Mouse (Mus musculus): ENCODE data around the gene H2-DMa. TPM values are rescaled to one million over a fixed set of nuclear protein-coding genes. Genes with fewer than 3 reads are reported as not detected.

H2-DMa gene
- total RNA-seq, 2 experiments from 2014 or later: 11.4 to 12.7 TPM

DNA sequence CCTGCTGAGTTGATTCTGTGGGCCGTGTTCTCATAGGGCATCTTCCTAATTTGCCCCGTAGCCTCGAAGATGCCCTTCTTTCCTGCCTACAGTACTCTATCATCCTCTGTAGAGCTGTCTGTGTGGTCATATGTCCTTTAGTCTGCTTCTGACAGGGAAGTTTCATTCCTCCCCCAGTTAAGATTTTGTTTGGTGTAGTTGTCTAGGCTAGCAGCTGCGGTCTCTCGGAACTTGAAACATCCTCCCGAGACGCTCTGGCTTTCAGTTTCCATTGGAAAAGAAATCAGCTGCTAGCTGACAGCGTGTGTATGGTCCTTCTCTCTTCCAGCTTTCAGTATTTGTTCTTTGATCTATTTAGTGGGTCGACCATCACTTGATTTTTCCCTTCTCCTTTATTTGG, 14.5 kb upstream of the H2-DMa start:
- DNase-seq: no peak

DNA sequence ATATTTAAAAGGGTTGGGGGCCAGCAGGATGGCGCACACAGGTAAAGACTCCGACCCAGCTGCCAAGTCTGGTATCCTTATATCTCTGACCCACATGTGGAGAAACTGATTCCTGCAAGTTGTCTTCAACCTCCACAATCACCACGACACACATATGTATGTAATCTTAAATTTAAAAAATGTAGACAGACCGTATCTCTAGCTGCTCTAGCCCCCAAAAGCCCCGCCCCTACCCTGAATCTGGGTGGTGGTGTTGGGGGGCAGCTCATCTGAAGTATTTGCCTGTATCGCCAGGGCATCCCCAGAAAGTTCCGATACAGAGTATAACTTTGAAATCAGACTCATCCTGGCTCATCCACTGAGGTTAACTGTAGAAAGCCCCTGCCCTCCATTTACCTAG, 12.8 kb upstream of the H2-DMa start:
- no peak for DNase-seq

DNA sequence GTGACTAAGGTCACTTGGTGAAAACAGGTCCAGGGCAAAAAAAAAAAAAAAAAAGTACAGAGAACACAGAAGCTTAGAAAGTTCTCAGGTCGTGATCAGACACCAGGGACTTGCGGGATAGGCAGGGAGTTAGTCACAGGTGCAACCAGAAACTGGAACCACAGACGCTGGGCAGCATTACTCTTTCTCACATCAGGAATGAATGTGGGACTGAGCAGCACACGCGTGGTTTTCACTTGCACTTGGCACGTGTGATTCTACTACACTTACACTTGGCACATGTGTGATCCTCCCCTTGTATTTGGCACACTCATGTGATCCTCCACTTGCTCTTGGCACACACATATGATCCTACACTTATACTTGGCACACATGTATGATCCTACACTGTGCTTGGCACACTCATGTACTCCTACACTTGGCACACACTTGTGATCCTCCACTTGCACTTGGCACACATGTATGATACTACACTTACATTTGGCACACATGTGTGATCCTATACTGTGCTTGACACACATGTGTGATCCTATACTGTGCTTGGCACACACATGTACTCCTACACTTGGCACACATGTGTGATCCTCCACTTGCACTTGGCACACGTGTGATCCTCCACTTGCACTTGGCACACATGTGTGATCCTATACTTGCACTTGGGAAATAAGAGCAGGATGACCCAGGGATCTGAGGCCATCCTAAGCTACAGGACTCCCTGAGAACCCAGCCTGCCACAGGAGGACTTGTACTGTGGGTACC, 12.1 kb upstream of the H2-DMa start:
- DNase-seq: no peak

DNA sequence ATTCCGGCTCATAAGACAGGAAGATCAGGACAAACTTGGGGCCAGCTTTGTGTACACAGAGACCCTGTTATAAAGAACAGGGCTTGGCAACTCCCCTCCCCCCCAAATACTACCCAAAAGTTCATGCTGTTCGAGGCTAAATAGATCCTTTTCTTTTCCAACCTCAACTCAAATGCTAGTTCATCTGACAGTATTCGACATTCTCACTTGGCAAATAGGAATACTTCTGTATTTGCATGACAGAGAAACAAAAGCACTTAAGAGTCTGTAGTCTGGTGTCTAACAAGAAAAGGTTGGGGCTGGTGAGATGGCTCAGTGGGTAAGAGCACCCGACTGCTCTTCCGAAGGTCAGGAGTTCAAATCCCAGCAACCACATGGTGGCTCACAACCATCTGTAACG, 10.9 kb upstream of the H2-DMa start:
- no peak for DNase-seq

DNA sequence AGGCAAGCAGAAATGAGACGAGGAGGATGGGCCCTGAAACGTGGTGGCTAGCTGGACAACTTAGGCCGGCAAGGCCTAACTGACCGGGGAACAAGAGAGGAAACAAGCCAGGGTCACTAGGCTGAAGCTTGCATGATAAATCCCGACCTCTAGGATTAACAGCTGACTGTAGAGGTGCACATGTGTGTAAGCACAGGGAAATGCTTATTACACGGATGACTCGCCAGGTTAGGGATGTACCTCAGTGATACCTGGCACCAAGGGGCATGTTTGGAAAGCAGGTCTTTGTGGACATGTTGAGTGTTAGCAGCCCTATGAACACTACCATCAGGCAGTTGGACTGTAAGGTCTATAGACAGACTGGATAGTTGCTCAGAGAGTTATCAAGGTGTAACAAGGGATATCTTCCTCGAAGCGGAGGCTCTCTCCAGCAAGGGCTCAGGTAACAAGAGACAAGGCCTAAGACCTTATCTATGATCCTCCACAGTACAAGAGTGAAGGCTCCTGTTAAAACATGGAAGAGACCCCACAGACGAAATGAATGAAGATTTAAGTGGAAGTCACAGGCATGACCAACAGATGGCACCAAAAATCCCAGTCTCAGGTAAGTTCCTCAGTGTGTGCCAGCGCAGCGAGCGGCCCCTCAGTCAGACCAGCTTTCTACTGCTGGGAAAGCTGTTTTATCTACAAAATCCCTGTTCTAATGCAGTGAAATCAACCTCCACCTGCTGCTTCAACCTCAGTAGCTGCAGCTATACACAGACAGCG, 10.1 kb upstream of the H2-DMa start:
- no peak for DNase-seq

DNA sequence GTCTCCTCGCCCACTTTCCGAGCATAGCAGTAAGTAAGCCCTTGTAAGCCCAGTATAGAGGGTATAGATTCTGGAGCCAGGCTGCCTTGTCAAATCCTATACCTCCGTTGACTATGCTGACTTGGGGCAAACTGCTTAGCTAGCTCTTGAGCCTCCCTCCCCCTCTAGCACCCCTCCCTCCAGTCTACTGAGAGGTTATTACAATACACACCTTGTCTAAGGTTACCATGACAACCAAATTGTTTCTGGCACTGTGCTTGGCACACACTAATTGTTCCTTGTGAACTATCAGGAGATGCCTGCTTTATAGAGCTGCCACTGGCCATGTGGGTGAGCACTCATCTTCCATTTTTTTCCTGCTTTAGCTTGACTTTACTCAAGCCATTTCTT, 9.5 kb upstream of the H2-DMa start:
- no peak for DNase-seq

DNA sequence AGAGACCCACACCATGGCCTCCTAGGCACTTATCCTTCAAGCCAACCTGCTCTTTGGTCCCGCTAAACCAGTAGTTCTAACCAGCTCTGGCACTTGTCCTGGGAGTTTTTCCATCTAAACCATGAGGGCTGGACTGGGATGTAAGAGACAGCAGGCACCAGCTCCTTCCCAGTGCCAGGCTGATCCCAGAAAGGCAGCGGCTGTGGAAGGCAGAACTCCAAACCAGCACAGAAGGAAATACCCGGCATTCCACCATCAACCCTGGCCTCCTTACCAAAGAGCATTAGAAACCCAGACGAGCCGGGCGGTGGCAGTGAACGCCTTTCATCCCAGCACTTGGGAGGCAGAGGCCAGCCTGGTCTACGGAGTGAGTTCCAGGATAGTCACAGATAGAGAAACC, 9.0 kb upstream of the H2-DMa start:
- DNase-seq: no peak

DNA sequence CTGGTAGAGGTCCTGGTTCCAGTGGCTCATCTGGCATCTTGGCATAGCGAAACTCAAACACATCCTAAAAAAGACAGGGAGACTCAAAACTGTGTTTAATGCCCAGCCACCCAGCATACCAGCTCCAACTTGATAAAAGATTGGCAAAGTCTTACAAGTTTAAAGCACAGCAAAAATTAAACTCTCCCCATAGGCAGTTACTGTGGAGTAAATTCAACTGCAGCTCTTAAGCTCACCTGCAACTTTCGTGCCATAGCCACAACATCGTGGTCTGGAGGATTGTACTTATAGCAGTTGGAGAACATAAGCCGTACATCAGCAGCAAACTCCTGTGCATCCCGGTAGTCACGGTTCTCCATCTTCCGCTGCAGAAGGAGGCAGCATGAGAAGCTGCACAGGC, 5.2 kb upstream of the H2-DMa start:
- DNase-seq: no peak

DNA sequence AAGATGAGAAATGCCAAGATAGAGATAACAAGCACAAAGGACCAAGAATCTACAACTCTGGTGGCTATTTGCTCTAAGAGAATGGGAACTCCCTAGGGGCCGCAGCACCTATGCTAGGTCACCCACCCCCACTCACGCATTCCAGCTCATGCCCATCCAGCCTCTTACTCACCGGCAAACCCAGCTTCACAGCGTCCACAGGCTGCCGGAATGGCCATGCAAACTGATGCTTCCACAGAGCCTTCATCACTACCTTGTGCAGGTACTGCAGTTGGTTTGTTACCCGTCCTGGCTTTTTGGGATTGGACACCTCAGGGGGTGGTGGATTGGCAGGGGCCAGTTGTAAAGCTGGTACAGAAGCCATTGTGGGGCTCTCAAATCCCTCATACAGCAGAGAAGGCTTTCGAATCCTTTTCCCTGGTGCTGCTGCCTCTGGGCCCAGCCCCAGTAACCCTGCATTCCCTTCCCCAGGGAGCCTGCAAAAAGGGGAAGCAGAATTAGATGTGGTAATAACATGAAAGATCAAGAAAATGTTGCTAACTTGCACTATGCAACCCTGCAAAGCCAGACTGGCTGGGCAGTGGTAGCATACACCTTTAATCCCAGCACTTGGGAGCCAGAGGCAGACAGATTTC, 2.5 kb upstream of the H2-DMa start:
- DNase-seq: peak in 1 of 2 experiments; percentile 43

DNA sequence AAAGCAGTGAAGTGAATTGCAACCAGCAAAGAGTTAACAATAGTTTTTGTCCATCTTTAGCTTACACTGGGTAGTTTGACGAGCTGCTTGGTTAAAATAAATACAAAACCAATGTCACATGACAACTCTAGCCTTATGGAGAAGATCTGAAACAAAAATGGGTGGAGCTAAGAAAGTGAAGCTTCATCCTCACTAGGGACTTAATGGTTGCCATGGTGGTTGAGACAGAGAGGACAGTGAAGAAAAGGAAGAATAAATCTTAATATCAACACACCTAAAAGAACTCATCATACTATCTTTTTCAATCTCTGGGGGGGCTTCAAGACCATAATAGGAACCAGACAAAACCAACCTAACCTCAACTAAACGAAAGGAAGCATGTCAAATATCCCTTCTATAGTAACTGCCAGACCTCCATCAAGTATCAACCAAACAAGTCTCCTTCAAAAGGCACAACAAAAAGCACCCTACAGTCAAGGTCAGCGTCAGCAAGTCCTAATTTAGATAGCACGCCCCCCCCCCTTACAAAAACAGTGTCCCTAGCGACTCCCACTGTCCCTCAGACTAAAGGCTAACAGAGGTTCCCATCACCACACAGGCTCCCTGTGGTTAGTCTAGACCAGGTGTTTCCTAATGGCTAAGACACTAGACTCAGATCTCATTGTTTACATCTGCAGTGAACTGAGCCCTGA, 1.8 kb upstream of the H2-DMa start:
- no peak for DNase-seq

DNA sequence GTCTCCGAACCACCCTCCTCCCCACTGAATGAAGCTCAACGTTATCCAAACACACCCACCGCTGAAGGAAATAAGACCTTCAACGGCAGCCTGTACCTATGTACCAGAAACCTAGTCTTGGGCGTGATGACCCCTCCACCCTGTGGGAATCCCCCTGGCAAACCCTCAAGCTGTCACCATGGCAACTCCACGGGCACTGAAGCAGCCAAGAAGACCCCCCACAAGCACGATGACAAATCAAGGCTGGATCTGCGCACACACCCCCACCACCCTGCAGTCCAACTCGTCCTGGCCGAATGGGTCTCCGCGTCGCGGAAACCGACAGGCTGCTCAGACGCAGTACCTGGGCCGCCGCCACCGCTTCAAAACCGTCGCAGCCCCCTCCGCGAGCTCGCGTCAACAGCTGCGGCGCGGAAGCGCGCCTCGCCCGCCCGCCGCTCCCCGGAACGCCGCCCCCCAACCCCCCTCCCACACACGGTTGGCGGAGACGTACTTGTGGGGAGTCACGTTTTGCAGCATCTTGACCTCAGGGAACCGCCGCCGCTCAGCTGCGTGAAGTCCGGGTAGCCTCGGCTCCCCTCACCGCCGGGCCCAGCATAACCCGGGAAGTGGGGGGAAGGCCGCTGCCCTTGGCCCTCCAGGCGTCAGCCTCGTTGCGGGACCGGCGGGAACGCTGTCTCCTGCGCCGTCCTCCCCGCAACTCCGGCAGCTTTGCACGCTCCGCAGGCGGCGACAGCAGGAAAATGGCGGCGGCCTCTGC, 1.0 kb upstream of the H2-DMa start:
- DNase-seq: peak; percentile 34 to 60

DNA sequence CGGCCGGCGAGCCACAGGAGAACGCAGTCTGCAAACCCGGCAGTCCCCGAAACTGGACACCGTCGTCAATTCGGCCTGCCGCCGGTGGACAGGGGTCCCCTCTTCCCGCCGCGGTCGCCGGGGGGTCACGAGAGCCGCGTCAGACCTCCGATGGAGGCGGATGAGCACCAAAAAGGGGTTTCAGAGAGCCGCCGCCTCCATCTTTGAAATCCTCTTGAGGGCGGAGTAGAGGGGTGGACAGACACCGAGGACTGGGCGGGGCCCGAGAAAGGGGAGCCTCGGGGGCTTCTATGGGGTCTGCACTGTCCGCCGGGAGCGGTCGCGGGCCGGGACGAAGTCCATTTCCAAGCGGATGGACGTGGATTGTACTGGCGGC, 480 bp upstream of the H2-DMa start:
- DNase-seq: no peak

DNA sequence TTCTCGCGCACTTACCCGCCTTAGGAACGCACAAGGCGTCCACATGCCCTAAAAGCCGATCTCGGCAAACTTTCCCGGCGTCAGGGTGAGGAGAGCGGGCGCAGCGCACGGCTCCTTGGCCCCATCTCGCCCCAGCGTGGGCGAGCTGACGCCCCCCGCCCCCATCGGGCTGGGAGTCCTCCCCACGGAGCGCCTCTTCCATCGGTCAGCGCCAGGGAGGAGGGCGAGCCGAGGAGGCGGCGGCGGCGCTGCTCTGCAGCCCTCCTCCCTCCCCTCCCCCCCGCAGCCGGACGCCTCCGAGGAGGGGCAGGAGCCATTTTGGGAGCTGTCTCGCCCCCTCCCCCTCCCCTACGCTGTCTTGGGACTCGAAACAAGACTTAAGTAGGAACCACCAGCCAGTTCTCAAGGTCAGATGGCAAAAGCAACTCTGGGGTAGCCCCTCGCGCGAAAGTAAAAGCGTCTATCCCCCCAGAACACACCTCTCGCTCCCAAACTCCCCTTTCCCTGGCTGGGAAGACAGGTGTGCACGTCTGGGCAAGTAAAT, 911 bp downstream of the H2-DMa start:
- peak; percentile 90 to 95 for DNase-seq

DNA sequence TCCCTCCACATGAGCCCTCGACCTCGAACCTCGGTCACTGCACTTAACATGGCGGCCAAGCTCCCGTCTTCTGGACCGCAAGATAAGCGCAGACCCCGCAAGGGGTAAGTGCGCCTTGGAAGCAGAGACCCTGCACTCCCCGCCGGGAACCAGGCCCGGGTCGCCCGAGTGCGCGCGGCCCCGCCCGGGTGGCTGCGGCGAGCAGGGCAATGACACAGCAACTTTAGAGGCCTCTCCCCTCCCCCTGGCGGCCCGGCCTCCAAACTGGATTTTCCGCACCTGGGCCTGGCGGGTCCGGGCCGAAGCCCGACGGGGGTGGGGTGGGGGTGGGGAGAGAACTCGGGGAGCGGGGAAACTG, 1.5 kb downstream of the H2-DMa start:
- DNase-seq: peak; percentile 85 to 92

DNA sequence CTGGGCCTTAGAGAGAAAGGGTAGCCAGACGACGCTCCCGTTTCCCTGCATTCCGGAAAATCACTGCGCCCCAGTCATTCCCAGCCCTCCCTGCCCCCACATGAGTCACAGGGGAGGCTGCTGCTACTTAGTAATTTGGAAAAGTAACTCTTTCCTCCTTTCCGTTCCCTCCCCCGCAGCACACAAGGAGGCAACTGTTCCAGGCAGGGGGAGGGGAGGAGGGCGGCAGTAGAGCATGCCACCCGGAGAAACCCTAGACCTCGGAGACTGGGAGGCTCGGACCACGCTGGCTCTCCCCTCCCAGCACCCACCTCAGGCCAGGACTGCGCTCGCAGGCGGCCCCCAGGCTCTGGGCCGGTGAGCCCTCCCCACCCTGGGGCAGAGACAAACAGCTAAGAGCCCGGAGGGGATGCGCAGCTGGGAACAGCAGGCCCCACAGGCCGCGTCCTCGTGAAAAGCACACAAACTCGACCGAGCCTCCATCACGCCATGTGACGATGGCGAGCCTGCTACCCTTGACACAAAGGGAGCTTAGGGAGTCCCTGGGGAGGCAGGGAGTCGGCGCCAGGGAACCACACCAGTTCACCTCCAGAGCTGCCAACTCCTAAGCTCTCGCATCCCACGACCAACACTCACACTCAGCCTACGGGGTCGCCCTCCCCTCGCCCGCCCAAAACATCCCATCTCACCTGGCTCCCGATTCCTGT, 2.0 kb downstream of the H2-DMa start:
- DNase-seq: peak; percentile 90 to 94

DNA sequence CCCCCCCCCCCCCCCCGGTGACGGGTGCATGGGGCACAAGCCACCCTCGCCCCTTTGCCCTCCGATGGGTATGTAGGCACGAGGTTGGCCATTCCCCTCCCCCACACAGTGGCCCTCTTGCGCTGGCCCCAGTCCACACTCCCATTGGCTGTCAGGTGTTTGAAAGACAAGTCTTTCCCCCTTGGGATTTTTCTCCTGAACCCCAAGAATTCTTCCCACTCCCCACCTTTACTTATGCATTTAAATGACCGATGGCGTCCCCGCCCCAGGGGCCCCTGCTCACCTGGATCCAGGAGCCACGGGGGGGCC, 2.5 kb downstream of the H2-DMa start:
- peak; percentile 62 to 74 for DNase-seq

DNA sequence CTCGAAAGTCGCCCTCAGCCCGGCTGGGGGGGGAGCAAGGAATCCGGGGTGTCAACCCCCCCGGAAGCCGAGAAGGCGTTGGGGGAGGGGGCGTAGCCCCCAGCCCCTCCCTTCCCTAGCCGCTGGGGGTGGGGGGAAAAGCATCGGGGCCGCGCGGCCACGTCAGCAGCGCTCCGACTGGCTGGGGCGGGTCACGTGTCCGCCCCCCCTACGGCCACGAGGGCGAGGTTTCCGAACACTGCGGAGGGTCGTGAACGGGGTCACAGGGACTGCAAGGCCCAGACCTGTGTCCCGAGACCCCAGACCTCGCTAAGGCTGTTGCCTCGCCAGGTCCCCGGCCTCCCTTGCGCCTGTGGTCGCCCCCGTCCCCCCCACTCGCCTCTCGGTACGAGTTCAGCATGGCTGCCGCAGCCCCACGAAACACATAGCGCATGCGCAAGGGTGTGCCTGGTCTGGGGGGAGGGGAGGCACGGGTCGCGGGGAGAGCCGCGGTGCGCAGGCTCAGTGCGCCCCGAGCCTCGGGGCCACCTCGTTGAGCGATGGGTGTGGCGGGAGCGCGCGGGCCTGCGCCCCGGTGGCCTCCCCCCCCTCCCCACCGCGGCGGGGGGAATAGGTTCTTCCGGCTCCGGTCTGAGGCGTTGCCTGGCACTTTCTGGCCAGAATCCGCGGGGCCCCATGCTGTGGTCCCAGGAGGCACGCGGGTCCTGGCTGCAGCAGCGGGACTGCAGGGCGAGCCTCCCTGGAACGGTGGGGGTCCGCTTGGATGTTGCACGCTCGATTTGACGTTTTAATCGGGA, 3.0 kb downstream of the H2-DMa start, which contains the start of gene Brd2:
TSS of gene Brd2 (minus strand) at position 447 of the 797 bp plus-strand sequence.
- peak; percentile 98 to 99 for DNase-seq

DNA sequence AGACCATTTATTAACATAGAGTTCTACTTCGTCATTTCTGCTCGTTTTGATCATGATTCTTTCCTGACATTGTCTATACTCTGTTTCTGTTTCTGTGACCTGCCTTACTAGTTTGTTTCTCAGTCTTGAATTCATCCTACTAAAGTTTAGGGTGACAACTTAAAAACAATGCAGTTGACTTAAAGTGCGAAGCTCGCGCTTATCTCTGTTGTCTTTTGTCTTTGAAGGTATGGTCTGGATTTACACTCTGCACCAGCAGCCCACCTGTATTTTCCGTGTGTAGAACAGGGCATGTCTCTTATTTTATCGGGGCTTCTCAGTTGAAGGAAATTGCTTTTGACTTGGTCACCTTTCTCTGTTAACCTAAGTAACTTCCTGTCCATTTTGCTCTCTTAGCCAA, 3.8 kb downstream of the H2-DMa start:
- DNase-seq: no peak

DNA sequence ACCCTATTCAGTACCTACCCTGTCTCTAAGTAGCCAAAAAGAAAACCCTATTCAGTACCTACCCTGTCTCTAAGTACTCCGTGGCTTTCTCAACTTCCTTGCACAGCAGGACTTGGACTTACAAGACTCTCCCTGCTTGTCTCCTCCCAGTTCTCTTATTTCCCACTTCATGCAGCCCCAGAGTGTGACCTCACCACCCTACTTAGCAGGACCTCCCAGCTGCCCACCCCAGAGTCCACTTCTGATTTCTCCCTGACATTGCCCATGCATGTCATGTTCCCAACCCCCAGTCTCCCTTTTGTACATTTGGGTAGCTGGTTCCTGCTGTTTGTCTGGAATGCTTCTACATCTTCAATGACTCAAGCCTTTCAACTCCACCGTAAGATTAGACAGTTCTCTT, 4.2 kb downstream of the H2-DMa start:
- DNase-seq: no peak

DNA sequence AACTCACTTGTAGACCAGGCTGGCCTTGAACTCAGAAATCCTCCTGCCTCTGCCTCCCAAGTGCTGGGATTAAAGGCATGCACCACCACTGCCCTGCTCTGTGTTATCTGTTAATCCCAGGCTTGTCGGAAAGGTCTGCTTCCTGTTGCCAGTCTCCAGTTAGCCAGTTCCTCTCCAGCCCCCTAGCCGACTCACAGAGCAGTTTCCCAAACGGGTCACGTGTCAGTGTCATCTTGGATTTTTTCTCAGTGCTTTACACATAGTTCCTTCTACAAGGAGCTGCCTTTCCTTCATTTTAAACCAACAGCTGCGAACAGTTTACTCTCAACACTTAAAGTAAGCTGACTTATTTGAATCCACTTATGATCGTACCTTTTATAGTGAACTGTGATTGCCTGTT, 5.3 kb downstream of the H2-DMa start:
- DNase-seq: no peak

Data from adrenal gland, postnatal 36 days (tissue).